Mouse (Mus musculus): Measurements from ENCODE around the gene Gm11084.

Gm11084 gene

DNA sequence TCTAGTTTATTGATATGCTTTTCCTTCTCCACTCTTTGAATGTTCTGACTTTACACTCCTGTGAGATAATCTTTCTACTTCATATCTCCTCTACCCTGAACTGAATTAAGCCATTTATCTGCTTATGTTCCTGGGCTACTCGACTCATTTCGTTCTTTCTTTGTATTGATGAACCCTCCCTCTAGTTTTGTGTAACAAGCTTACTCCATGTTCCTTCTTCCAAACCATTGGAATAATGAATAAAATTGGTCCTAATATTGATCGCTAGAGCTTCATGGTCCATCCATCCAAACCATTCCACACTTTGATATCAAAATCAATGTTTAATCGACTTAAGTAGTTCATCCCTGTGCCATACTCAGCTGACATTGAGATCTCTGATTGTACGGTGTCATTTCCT, at the start of gene Gm11084:
TSS of gene Gm11084 (minus strand) at position 101 of the 400 bp plus-strand sequence.
- CTCF ChIA-PET, result interaction anchor here (0.7 kb wide), 1 partner anchor 11 kb away, joined by 3 read pairs; no protein-coding TSS in a partner anchor

DNA sequence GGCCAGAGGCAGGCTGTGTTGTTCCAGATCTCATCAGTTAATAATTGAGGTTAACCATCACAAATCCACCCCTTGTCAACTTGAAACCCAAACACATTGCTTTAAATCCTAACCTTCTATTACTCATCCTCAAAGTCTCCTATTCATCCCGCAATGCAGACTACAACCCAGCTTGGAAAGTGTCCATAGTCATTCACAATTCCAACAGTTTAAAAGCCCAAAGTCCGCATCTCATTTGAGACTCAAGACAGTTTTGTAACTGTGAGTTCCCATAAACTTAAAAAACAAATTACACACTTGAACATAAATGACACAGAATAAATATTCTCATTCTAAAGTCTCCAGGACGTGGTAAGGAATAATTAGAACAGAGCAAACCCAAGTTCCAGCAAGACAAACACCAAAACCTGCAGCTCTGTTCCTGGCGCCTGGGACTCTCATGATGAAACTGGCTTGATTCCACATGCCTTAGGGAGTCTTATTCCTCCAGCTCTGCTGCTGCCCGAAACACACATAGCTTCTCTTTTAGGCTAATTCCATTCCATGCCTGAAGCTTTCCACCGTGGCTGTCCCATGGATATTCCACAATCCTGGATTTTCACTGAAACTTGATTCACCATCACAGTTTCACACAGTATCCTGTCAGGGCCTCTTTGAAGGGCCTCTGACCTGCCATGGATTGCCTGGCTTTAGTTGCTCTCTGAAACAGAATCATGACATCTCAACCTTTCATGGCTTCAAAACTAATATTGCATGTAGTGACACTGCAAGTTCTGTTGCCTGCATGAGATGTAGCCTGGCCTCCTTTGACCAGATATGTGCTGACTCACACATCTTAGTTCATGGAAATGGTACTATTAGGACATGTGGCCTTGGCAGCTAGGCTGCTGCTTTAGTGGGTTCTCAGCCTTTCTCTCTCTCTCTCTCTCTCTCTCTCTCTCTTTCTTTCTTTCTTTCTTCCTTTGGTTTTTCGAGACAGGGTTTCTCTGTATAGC, 44.8 kb upstream of the Gm11084 start:
- CTCF ChIA-PET, result no interaction called here

DNA sequence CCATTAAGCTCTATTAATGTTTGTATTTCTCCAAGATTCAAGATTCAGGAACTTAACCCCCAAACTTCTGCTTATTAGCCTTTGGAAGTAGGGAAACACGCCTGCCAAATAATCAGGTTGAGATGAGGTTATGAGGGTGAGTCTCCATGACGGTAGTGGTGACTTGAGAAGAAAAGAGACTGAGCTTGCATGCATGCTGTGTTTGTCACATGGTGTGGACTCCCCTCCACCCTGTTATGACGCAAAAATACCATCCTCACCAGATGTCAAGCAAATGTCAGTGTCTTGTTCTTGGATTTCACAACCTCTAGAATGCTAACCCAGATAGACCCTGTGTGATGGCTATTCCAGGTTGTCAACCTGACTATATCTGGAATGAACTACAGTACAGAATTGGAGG, 43.3 kb upstream of the Gm11084 start:
- CTCF ChIA-PET, result no interaction called here

DNA sequence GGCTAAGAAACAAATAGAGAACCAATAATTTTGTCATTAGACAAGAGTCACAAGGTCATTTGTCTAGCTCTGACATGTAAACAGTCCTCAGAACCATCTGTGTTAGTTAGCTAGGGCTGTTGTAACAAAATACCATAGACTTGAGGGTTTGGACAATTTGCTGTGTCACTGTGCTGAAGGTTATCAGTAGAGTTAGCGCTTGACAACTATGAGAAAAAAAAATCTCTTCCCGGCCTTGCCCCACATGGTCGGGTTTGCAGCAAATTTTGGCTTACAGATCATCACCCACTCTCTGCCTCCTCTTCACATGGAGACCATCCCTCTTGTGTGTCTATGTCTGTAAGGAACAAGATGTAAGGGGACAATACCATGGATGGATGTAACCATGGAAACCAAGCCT, 41.5 kb upstream of the Gm11084 start:
- CTCF ChIA-PET, result no interaction called here

DNA sequence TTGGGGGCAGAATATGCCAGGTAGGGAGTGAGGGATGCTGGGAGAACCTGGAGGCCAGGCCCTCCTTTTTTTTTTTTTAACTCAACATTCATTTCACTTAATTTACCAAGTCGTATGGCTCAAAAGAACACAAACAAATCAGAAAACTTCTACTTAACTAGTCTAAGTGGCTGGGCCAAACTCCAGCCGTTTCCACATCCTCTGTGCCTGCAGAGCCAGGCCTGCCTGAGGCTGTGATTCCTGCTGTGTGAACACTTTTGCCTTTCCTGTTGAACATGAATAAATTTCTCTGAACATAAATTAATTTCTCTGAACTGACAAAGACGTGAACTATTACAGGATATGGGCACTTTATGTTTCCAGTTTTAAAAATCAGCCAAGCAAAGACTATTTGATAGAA, 40.6 kb upstream of the Gm11084 start:
- CTCF ChIA-PET, result no interaction called here

DNA sequence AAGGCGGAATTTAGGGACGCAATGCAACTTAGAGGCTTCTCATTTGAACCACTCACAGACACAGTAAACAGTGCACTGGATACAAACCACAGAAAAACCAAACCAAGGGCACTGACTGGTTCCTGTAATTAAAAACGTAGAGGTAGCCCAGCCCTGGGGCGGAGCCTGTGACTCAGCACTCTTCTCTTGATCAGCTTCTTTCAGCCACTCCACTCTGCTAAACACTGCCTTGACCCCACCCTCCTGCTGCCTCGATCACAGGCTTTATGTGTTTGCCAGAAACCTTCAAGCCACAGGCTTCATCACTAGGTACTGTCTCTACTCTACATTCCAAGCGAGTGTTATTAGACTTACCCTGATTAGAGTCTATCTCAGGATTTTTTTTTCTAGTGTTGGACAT, 37.3 kb upstream of the Gm11084 start:
- CTCF ChIA-PET, result no interaction called here

DNA sequence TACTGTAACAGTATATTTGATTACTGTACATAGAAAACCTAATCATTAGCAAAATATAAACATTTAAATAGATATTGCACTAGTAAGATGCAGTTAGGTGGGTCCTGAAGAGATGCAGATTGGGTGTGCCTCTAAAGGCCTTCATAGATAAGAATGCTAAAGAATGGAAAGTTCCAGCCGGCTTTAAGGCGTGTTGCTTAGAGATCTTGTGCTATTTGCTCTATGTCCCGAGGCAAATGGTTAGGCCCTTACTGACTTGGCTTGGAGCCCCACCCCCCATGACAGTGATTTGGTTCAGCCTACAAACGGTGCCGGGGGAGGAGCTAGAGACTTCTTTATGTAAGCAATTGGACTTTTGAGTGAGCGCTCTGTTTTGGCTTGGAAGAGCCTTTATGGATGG, 34.5 kb upstream of the Gm11084 start:
- CTCF ChIA-PET, result interaction anchor here (0.5 to 0.6 kb wide), 2 partner anchors 511 to 956 kb away, joined by 3 to 4 read pairs; no protein-coding TSS in a partner anchor

DNA sequence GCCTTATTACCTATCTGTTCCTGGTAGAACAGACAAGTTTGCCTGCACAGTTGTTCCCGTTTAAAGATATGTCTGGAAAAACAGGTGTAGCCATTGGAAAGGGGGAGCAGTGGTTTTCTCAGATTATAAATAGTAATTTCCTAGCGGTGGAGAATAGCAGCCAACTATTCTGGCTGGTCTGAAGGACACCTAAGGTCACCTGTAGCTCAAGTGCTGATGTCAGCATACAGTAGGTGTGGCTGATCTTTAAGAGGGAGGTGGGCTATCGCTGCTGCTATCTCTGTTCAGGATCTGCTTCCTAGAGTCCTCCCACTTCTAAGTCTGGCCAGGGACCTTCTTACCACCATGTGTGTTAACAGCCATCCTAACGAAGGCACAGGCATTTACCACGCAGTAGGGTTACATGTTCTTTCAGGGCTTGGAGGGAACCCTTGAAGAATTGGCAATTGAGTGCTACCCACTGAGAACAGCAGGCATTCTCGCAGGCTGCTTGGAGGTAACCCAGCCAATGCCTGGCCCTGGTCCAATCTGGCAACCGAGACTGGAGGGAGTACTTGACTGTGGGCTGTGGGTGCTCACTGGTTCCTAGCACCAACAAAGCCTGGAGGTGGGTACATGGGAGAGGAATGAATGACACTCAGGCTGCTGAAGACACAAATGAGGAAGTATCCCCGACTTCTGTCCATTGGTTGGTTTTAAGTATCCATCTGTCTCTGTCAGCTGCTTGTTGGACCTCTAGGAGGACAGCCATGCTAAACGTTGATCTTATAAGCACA, 33.0 kb upstream of the Gm11084 start:
- CTCF ChIA-PET, result no interaction called here

DNA sequence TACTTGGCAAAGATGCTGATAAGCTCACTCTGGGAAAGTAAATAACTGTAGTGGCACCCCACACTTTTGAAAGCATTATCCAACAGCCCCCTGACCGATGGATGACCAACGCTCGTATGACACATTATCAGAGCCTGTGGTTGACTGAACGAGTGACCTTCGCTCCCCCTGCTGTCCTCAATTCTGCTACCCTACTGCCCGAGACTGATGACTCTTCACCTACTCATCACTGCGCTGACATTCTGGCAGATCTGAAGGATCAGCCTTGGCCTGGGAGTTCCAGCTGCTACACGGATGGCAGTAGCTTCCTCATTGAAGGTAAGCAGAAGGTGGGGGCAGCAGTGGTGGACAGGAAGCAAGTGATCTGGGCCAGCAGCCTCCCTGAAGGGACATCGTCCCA, 27.5 kb upstream of the Gm11084 start:
- CTCF ChIA-PET, result interaction anchor here (0.7 kb wide), 1 partner anchor 726 kb away, joined by 6 read pairs; no protein-coding TSS in a partner anchor

DNA sequence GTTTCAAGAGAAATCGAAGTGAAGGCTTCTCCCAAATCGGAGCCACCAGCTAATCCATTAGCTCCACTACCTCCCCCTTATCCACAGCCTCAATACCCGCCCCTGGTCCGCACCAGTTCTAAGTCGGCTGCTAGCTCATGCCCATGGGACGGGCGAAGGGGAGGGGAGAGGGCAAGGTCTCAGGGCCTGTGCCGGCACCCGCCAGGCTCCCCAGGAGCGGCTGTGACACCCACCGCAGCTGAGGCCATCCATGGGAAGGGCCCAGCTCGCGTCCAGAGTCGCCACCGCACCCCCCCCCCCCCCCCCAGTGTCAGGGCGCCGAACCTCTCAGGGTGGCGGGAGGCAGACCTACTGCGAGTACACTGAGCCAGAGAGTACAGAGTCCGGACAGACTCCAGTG, 26.1 kb upstream of the Gm11084 start:
- CTCF ChIA-PET, result no interaction called here

DNA sequence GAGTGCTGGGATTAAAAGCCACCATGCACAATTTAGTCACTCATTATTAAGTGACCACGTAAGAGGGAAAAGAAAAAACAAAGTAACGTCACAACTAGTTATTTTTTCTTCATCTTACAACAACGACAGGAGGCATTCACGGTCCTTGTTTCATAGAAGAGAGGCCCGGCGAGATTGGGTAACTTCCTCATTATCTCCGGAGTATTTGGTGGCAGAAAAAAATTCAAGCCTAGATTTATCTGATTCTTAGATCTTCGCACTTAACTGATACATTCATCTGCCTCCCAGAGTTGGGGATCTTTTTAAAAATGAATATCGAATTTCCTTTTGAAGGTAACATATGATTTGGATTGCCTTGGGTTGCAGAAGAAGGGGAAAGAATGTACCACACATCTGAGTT, 21.0 kb upstream of the Gm11084 start:
- CTCF ChIA-PET, result no interaction called here

DNA sequence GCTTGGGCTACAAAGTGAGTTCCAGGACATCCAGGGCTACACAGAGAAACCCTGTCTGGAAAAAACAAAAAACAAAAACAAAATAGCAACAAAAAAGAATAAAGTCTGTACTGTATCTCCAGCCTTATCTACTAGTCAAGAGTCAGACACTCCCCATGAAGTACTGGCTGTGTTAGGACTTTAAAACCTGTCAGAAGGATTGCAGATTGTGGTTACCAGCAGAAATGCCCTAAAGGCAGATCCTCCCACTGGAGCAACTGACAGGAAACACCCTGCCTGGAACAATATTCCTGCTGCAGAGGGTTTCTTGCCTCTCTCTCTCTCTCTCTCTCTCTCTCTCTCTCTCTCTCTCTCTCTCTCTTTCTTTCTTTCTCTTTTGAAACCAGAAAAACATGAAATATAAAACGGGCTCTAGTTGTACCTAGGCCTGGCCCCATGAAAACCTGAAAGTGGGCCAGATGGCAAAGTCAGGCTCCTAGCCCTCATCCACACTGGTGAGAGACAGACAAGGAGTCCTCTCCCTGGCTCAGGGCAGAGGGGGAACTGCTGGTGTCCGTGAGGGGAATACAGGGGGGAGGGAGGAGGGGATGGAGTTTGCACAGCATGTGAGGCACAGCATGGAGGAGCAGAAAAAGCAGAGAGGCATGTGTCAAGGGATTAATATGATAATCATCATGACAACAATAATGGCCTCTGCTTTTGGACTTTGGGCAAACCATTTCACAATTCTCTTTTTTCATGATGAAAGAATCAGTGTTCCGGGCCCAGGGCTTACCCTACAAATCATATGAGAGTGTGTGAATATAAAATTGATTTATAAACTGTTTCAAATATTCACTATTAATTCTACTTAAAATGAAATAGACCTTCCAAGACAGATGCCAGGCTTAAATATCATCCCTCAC, 19.3 kb upstream of the Gm11084 start:
- CTCF ChIA-PET, result no interaction called here

DNA sequence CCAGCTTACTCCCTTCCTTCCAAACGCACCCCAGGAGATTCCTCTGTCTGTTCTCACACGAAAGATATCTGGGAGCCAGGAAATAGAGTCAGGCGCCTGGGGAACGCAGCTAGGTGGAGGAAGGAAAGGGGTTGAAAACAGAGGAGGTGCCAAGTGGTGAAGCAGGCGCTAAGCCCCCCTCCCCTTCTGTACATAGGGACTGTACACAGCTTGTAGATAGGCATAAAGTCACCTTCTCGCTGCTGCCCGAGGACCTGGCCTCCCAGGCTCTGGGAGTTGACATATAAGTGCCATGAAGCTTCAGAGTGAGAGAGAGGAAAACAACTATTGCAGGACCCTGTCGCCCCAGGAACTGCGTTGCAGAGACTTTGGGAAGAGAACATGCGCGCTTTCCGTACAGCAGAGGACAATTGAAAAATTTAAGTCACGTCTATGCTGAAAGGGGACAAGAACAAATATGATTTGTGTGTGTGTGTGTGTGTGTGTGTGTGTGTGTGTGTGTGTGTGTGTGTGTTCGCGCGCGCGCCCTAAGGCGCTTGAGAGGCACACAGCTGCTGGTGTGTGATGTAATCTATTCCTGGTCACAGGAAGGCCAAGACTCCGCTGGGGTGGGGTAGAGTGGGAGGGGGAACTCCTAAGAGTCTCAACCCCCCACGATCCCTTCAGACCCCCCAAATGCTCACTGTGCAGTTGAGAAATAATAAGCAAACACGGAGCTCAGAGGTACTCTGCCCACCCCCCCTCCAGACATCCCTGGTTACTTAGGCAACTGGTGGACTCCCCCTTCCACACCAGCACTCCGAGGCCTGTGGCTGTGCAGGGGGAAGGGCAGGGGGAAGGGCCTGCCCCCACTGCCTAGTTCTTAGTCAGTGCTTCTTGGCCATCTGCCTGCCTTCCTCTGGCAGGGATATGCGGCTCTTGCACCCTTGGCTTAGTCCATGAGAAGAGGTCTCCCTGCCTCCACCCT, 17.5 kb upstream of the Gm11084 start:
- CTCF ChIA-PET, result interaction anchor here (0.6 kb wide), 1 partner anchor 299 kb away, joined by 6 read pairs; no protein-coding TSS in a partner anchor

DNA sequence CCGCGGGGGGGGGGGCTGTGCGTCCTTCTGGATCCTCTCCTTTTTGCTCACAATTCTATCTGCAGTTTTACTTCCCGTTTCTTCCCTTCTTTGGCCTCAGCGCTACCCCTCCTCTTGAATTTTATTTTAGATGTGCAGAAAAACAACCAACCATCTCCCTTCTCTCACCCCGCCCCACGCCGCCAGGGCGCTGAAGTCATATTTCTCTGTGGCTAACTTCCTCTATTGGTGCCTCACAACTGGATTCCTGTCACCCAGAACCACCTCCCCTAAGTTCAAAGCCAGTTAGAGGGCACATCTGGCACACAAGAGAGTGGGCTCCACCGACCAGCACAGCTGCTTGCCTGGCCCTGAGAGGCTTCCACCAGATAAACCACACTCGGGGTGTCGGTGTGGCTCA, 16.5 kb upstream of the Gm11084 start:
- CTCF ChIA-PET, result no interaction called here

DNA sequence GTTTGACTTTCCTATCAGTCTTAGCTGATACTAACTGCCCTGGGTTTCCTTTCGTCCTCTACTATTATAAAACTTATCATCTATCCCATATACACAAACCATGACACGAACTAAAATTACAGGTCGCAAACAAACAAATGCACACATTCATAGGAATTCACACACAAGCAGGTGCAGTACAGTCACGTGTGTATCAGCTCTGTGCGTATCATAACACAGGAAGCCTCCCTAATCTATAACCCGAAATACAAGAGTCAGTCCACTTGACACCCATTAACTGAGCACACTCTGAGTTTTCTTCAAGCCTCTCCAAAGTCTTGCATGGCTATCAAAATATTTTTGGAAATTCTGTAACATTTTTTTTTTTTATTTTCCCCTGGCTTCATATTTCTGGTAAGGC, 15.9 kb upstream of the Gm11084 start:
- CTCF ChIA-PET, result no interaction called here

DNA sequence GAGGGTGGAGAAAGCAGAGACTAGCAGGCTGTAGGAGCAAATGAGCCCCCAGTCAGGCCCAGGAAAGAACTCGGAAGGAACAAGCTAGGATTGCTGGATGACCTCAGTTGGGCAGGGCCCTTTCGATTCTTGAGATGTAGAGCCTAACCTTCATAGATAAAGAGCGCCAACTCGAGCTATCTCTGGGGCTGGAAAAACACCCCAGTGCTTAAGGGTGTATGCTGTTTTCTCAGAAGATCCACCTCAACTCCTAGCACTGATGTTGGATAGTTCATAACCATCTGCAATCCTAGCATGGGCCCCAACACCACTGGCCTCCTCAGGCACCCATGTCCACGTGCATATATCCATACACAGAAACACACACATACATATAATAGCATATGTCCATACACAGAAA, 15.5 kb upstream of the Gm11084 start:
- CTCF ChIA-PET, result interaction anchor here (0.6 to 0.7 kb wide), 2 partner anchors 14 to 27 kb away, joined by 3 read pairs; no protein-coding TSS in a partner anchor

DNA sequence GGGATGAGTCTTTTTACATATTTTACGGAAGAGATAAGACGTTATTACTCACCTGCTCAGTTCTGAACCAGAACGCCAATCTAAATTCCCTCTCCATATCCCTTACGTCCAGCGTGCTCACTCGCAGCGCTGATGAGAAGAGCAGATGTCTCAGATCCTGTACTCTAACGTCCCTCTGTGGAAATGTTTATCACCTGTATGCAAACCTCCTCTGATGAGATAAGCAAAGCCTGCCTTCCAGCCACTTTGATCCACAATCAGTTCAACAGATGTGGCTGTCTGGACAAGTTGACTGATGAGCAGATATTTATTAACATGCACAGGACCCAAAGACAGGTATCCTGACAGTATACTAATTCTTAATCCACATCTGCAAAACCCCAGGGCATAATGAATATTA, 13.7 kb upstream of the Gm11084 start:
- CTCF ChIA-PET, result no interaction called here

DNA sequence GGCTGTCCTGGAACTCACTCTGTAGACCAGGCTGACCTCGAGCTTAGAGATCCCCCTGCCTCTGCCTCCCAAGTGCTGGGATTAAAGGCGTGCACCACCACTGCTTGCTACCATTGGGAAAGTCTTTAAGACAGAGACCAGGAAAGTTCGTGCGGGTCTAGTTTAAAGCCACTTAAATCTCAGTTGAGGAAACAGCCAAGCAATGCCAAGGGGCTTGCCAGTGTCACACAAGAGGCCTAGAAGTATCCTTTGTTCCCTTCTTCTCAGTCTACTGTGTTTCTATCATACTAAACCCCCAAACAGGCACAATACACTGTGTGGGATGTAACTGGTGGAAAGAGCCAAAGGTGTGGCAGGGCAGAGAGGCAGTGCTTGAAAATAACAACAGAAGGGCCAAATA, 11.1 kb upstream of the Gm11084 start:
- CTCF ChIA-PET, result interaction anchor here (0.5 to 0.7 kb wide), 3 partner anchors 11 to 65 kb away, joined by 3 to 7 read pairs (median 3); partner anchors contain the start of gene Gm11084

DNA sequence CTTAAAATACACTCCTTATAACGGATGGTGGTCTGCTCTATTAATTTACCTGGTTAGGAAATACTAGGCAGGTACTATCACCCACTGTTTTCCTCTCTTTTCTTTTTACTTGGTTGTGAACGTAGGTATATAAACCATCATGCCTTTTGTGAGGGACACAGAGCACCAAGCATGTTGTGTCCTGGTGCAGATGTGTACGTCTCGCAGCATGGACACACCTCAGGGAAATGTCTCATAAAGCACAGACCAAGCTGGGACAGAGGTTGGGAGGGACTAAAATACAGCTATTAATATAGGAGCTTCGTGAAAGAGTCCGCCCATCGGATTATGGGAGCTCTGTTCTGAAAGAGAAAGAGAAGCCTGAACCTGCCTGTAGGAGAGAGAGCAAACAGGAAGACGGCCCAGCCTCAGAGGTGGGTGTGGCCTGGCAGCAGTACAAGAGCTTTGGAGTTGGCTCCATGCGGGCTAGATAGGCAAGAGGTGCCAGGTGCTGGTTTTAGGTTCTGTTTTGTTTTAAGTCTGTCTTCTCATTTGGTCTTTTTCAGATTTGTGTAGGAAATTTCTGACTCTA, 10.4 kb upstream of the Gm11084 start:
- CTCF ChIA-PET, result interaction anchor here (0.7 kb wide), 1 partner anchor 66 kb away, joined by 3 read pairs; no protein-coding TSS in a partner anchor

Measured in spleen, embryonic (tissue).